Mouse (Mus musculus) CD4-positive, CD25-positive, alpha-beta regulatory T cell (primary cell): Measurements from ENCODE around the gene Klk6. TPM values are rescaled to one million over a fixed set of nuclear protein-coding genes. Genes with fewer than 3 reads are reported as not detected.

Experiments used
- polyA plus RNA-seq: library from polyadenylated mRNA; unstranded; fragments of 100-300 nt; shearing (Covaris generic); gene quantifications from one replicate; pipeline ENCODE4 v1.2.1, GENCODE M21; 2017

The Klk6 gene
- polyA plus RNA-seq = not detected

DNA sequence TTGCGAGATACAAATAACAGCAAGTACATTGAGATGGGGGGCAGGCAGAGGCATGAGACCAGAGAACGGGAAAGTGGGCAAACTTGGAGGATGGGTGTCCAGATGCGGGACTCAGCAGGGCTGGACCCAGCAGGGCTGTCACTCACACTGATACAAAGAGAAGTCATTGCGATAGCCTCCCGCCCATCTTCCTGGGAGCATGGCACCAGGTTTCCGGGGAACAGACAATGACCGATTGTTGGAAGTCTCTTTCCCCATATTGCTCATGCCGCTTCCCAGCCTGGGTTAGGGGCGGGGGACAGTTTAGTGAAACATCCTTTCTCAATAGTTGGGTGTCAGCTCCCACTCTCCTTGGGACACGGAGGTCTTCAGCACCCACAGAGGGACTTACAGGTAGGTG lies at the start of gene Klk6:
Gene Klk6, plus strand, starts transcription at position 301 of the 400 bp plus-strand sequence.

DNA sequence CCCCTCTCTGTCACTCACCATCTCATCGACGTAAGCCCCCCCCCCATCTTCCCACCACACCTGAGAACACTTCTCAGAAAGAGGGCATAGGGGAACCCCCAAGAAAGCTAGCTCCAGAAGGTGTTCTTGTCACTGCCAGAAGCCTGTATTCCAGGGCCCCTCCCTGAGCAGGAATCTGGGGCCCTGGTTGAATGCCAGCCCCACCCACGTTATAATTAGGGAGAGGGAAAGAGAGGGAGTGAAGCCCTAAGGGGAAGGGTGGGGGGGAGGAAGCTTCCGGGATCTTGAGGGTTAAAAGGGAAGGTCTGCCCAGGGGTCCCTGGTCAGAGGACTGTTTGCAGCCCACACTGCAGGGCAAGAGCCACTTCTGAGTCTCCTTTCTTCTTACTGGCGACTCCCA lies 43.6 kb upstream of the Klk6 start, which contains the start of gene Klk10:
Gene Klk10, plus strand, starts transcription at position 290 of the 400 bp plus-strand sequence.

DNA sequence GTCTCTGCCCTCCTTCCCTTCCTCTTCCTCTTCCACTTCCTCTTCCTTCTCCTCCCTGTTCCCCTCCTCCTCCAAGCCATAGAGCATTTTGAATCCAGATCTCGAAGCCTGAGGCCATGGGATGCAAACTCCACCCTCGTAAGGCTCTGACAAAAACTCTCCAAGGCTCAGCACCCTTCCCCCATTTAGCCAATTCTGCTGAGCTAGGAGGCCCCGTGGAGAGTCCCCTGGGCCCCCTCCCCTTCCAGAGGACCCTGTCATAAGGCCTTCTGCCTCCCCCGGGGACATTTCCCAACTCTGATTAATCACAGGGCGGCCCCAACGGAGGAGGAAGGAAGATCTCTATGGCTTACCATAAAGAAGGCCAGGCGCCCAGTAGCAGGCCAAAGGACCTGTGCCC lies 32.7 kb upstream of the Klk6 start, which contains the start of gene Klk9:
Gene Klk9, plus strand, starts transcription at position 301 of the 400 bp plus-strand sequence.

DNA sequence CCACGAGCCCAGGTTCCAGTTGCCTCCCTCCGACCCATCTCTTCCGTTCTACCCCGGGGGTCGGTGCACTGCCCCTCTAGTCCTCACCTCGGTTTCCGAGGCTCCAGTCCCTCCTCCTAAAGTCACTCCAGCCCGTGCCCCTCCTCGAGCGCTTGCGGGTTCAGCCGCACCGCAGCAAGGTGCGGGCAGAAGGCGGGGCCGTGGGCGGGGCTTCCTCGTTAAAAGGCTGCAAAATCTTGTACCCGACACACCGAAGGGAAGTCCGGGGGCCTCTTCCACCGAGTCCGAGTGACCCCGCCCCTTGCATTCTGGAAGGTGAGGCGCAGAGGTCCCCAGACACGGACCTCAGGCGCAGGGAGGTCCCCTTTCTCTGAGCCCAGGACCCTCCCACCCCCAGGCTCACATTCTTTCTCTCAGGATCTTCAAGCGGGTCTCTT lies 26.9 kb upstream of the Klk6 start, which contains the start of gene Klk8:
Gene Klk8, plus strand, starts transcription at position 245 of the 437 bp plus-strand sequence.

DNA sequence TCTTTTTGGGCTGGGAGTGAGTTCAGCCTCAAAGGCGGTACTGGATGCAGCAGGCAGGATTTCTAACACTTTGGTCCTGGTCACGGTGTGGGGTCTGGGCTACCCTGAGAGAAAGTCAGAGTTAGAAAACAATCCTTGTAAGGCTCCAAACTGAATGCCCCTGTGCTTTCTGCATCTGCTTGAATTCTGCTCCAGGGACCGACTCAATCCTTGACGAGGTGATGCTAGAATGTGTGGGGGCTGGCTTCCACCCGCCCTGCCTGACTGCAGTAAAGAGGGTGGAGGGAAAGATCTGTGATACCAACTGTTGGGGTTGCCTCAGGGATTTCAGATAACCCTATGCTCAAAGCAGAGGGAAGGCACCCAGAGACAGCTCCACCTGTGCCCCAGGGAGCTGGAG lies 13.3 kb upstream of the Klk6 start, which contains the start of gene Klk7:
Gene Klk7, plus strand, starts transcription at position 301 of the 400 bp plus-strand sequence.

DNA sequence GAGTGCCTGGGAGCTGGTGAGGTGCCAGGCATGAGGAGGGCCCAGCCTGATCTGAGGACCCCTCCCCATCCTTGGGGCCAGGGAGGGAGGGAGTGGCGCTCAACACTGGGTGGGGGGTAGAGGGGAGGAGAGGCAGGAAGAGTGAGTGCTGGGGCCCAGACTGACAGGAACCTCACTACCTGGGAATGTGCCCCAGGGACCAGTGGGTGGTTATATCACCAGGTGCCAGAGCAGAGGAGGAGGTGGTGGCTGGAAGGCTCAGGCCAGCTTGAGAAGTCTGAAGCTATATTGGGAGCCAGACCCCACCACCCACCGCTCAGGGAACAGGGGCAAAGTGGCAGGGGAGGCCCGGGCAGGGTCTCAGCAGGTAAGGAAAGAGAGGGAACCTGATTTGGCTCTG lies 17.4 kb downstream of the Klk6 start, which contains the start of gene Klk5:
Gene Klk5, plus strand, starts transcription at position 271 of the 400 bp plus-strand sequence.

DNA sequence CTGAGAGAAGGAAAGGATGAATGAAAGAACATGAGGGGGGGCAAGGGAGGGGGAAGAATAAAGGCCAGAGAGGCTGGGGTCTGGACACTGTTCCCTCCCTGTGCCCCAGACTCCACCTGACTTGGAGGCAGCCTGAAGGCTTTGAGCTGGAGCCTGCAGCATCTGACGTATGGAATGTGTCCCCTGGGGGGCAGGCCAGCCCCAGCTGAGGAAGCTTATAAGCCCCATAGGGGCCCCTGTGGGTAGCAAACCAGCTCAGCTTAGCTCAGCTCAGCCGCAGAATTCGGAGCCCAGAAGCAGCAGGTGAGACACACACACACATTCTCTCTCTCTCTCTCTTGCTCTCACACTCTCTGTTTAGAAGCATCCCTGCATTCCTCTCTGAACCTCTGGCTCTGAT lies 56.6 kb downstream of the Klk6 start, which contains the start of gene Klk4:
Gene Klk4, plus strand, starts transcription at position 249 of the 400 bp plus-strand sequence.

Other genes starting within 250 kb of the Klk6 start
- 8.7 TPM for gene Zfp719, start 244.9 kb upstream of the Klk6 start, polyA plus RNA-seq
- gene Zfp819, start 217.3 kb upstream of the Klk6 start, polyA plus RNA-seq = not detected
- gene Ceacam18, start 189.8 kb upstream of the Klk6 start, polyA plus RNA-seq = 0.08 TPM
- gene Siglece, start 164.3 kb upstream of the Klk6 start, polyA plus RNA-seq = 0.60 TPM
- 14.0 TPM for gene Ctu1, start 152.5 kb upstream of the Klk6 start, polyA plus RNA-seq
- not detected for gene Klk14, start 134.1 kb upstream of the Klk6 start, polyA plus RNA-seq
- gene Klk13, start 111.9 kb upstream of the Klk6 start, polyA plus RNA-seq = not detected
- gene Klk12, start 55.6 kb upstream of the Klk6 start, polyA plus RNA-seq = not detected
- gene Klk11, start 49.9 kb upstream of the Klk6 start, polyA plus RNA-seq = 0.16 TPM
- gene Klk10, start 43.5 kb upstream of the Klk6 start, polyA plus RNA-seq = 0.17 TPM
- 0.39 TPM for gene Klk9, start 32.6 kb upstream of the Klk6 start, polyA plus RNA-seq
- gene Klk8, start 26.9 kb upstream of the Klk6 start, polyA plus RNA-seq = 101 TPM
- 0.10 TPM for gene Klk7, start 13.2 kb upstream of the Klk6 start, polyA plus RNA-seq
- not detected for gene Klk5, start 17.5 kb downstream of the Klk6 start, polyA plus RNA-seq
- not detected for gene Klk4, start 56.7 kb downstream of the Klk6 start, polyA plus RNA-seq
- not detected for gene Klk15, start 109.2 kb downstream of the Klk6 start, polyA plus RNA-seq
- gene Klk1b8, start 126.2 kb downstream of the Klk6 start, polyA plus RNA-seq = not detected
- gene Klk1b1, start 142.3 kb downstream of the Klk6 start, polyA plus RNA-seq = not detected
- gene Klk1b9, start 151.6 kb downstream of the Klk6 start, polyA plus RNA-seq = 0.55 TPM
- gene Klk1b11, start 171.4 kb downstream of the Klk6 start, polyA plus RNA-seq = not detected
- not detected for gene Klk1b26, start 187.7 kb downstream of the Klk6 start, polyA plus RNA-seq
- 1.2 TPM for gene Klk1b27, start 227.8 kb downstream of the Klk6 start, polyA plus RNA-seq